Mouse (Mus musculus): ENCODE results near the gene Nfasc. TPM values are rescaled to one million over a fixed set of nuclear protein-coding genes. Genes with fewer than 3 reads are reported as not detected.

Gene Nfasc
- total RNA-seq, 2 experiments from 2014 or later: 156 to 186 TPM

DNA sequence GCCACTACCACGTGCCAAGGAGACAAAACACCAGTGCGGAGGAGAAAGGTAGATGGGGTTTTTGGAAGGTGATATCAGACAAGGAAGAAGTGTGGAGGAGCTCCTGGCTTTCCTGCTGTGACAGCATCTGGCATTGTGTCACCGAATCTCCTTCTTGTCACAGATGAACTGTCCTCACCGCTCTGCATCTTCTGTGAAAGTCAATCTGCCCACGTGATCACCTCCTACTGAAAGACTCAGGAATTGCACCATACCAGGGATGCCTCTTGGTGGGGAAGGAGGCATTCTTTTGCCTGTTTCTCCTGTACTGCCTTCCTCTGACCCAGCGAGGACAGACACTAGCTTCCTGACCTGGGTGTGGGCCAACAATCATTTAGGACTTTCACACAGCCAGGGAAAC is 86.0 kb downstream of the Nfasc start:
- DNase-seq (ENCODE audit: low spot score in 2 of 2): peak in 1 of 2 experiments; percentile 68
- intact Hi-C loops (cut with DNase I): loop anchor here (5.0 kb wide), 1 partner anchor 87 kb away; the partner anchor contains the start of gene Nfasc

GRCm38 (mm10) chr1:132654769-132655168 is 86.8 kb downstream of the Nfasc start:
- no peak for DNase-seq (ENCODE audit: low spot score in 2 of 2)
- intact Hi-C loops (cut with DNase I): loop anchor here (5.0 kb wide), 1 partner anchor 88 kb away; the partner anchor contains the start of gene Nfasc

- peak; percentile 67 to 81 for DNase-seq (ENCODE audit: low spot score in 2 of 2)
- intact Hi-C loops (cut with DNase I): no loop called here
These were observed 87.6 kb downstream of the Nfasc start for GRCm38 (mm10) chr1:132653841-132654457.

- intact Hi-C loops (cut with DNase I): no loop called here
- DNase-seq (ENCODE audit: low spot score in 2 of 2): peak in 1 of 2 experiments; percentile 52
These were observed 88.4 kb downstream of the Nfasc start for GRCm38 (mm10) chr1:132653161-132653560.

GRCm38 (mm10) chr1:132650680-132651079 is 90.9 kb downstream of the Nfasc start:
- intact Hi-C loops (cut with DNase I): no loop called here
- DNase-seq (ENCODE audit: low spot score in 2 of 2): no peak

DNA sequence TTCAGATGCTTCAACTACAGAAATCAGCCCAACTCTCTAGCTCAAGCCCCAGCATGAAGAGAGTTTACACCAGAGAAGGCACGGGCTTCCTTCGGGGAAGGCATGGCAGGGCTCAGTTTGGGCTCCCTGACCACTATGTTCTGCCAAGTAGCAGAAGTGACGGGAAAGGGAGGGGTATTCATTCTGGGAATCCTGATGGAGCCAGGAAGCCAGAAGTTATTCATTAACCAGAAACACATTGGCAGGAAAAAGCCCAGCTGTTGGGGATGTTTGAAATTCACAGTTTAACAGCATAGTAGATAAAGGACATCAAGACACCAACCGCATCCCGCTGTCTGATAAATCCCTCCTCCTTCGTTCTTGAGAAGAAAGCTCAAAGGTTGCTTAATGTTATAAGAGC is 93.6 kb downstream of the Nfasc start:
- intact Hi-C loops (cut with DNase I): no loop called here
- DNase-seq (ENCODE audit: low spot score in 2 of 2): no peak

DNA sequence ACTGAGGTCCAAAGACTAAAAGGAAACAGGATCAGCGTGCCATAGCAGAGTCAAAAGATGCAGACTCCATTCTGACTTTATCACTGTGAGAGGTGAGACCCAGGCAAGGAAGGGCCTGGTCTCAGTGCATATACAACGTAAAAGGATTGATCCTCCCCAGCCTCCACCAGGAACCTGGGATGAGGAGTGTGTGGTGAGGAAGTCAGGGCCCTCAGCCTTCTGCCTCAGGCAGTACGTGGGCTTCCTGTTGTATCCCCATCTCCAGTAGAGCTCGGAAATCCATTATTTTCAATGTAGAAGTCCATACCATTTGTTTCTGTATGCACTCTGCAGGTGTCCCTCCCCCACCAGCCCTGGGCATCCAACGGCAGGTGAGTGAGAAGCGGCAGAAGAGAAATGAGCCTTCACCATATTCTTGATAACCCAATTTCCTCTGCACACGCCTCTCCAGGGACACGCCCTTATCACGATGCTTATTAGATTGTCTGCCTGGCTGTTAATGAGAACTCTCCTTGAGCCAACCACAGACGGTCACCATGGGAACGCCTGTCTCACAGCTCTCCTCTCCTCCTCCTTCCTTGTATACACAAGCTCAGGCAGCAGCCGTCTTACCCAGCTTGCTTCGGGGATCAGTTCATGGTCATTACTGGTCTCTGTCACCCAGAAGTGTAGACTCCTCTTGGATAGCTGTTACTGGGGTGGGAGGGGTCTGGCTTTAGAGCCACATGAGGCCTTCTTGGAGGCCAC is 100.4 kb downstream of the Nfasc start:
- peak in 1 of 2 experiments; percentile 69 for DNase-seq (ENCODE audit: low spot score in 2 of 2)
- intact Hi-C loops (cut with DNase I): no loop called here

DNA sequence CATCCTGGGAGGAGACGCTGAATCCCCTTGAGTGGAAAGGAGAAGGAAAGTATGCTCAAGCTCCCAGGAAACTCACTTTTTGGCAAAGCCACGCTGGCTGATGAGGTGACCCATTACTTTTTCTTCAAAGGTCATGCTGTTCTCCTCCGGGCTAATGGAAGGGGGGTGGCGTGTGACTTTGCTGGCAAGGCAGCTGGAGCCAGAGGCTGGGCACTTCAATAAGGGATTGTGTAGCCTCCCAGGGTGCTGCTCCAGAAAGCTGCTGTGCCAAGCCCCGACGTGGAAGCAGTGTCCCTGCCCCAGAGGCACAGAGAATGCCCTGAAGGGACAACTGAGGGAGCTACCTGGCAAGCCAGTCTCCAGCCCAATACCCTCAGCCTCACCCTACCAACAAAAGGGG is 101.3 kb downstream of the Nfasc start:
- intact Hi-C loops (cut with DNase I): no loop called here
- peak; percentile 53 to 57 for DNase-seq (ENCODE audit: low spot score in 2 of 2)

GRCm38 (mm10) chr1:132637346-132637745 is 104.3 kb downstream of the Nfasc start:
- no peak for DNase-seq (ENCODE audit: low spot score in 2 of 2)
- intact Hi-C loops (cut with DNase I): no loop called here

GRCm38 (mm10) chr1:132629611-132630370 is 111.8 kb downstream of the Nfasc start:
- peak in 1 of 2 experiments; percentile 70 for DNase-seq (ENCODE audit: low spot score in 2 of 2)
- intact Hi-C loops (cut with DNase I): no loop called here

DNA sequence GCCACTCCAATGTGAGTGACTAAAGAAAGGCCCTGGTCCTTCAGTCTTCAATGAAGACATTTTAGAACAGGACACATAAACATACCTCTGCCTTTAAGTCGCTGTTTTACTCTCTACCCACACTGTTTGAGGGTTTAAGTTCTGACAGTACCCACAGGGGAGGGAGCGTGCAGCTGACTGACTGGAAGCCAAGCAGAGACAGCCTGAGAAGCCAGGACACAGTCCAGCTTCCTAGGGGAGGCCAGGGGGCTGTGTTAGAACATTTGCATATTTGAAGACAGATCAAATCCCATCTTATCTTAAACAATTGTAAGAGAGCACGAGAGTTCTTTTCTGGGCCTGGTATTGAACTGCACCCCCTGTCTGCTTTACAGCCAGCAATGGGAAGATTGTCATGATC is 113.0 kb downstream of the Nfasc start:
- DNase-seq (ENCODE audit: low spot score in 2 of 2): no peak
- intact Hi-C loops (cut with DNase I): no loop called here

GRCm38 (mm10) chr1:132628183-132628582 is 113.4 kb downstream of the Nfasc start:
- intact Hi-C loops (cut with DNase I): no loop called here
- no peak for DNase-seq (ENCODE audit: low spot score in 2 of 2)

DNA sequence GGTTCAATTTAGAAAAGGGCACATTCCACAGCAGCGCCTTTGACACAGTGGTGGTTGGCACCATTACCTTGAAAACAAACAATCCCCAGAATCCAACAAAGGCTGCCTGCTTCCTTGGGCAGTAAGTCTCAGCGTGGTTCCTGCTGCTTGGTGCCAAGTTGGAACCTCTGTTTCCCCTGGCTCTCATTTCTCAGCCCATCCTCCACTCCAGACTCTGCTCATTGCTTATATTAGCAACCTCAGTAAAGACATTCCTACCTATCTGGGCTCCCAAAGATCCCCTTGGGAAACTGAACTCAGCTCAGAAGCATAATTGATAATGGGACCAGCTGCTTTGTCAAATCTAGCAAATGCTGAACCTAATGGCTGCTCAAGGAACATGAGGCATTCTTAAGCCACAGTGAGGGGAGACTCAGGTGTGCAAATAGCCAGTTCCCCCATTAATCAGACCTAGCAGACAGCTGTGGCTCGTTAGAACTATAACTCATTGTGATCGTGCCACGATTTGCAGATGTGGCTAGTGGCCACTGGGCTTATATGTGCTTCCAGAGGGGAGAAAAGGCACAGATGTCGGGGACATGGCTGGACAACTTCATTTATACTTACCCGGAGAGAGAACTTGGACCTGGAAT is 115.4 kb downstream of the Nfasc start:
- DNase-seq (ENCODE audit: low spot score in 2 of 2): no peak
- intact Hi-C loops (cut with DNase I): no loop called here

DNA sequence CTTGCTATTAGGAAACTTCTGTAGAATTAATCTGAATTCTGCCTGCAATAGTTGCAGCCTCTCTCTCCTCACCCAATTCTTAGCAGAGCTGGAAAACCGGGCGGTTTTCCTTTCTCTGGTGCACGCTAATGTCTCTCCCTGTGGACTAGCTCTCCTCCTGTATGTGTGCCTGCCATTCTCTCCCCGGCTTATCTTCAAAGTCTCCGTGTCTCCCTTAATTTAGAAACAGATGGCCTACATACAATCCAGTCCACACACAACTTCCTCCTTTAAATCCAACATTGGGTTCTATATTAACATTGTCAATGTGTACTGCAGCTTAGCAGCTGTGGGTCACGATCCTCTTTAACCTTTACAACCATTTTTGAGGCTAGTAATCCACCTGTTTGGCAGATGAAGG is 116.6 kb downstream of the Nfasc start:
- intact Hi-C loops (cut with DNase I): loop anchor here (2.0 kb wide), 1 partner anchor 116 kb away; the partner anchor contains the start of gene Nfasc
- DNase-seq (ENCODE audit: low spot score in 2 of 2): peak in 1 of 2 experiments; percentile 40

DNA sequence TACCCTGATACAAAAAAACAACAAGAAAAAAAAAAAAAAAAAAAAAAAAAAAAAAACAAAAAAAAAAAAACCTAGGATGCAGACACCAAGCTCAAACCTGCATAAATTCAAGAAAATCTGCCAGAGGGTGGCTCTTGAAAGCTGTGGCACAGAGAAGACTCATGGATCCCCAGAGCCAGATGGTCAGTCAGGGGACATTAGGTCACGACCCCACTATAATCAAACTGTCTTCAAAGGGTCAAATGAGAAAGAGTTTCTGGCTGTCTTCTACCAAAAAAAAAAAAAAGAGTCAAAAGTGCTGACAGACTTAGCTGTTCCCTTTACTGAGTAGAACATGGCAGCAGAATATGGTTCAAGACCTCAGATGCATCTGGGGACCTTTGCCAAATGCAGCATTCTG is 117.1 kb downstream of the Nfasc start:
- intact Hi-C loops (cut with DNase I): loop anchor here (2.0 kb wide), 1 partner anchor 116 kb away; the partner anchor contains the start of gene Nfasc
- DNase-seq (ENCODE audit: low spot score in 2 of 2): no peak

GRCm38 (mm10) chr1:132623641-132624336 is 117.8 kb downstream of the Nfasc start:
- peak in 1 of 2 experiments; percentile 65 for DNase-seq (ENCODE audit: low spot score in 2 of 2)
- intact Hi-C loops (cut with DNase I): loop anchor here (2.0 kb wide), 1 partner anchor 117 kb away; the partner anchor contains the start of gene Nfasc

DNA sequence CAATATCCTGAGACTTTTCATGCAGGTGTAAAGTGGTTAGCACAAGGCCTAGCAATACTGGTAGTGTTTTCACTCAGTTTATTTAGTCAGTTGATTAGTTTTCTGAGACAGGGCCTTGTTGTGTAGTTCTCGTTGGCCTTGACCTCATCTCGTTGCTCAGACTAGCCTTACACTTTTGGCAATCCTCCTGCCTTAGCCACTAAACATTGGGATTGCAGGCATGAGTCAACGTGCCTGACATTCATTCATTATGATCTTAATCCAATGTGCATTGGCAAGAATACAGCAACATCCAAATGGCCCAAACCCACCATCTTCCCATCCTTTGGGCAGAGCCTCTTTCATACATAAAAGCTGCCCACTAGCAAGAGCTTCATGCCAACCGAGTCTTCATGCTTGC is 129.5 kb downstream of the Nfasc start:
- intact Hi-C loops (cut with DNase I): no loop called here
- DNase-seq (ENCODE audit: low spot score in 2 of 2): no peak

DNA sequence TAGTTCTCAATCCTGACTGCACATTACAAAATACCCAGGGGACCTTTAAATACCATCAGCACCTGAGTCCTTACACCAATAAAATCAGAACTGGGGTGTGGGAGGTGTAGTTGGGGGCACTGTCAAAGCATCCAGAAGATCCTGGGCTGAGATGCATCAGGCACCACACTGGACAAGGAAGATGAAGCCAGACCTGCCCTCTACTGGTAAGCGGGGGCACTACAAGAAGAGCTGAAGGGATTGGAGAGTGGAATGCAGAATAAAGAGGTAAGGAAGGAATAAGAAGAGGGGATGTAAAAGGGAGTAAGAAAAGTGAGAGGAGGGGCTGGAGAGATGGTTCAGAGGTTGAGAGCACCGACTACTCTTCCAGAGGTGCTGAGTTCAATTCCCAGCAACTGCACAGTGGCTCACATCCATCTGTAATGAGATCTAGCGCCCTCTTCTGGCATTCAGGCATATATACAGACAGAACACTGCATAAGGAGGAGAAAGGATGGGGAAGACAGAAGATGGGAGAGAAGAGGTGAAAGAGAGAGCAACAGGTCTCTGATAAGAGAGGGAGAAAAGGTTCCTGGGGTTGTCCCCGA is 132.5 kb downstream of the Nfasc start:
- intact Hi-C loops (cut with DNase I): loop anchor here (2.0 kb wide), 1 partner anchor 132 kb away; the partner anchor contains the start of gene Nfasc
- DNase-seq (ENCODE audit: low spot score in 2 of 2): peak; percentile 38 to 75

GRCm38 (mm10) chr1:132602161-132602560 is 139.4 kb downstream of the Nfasc start:
- intact Hi-C loops (cut with DNase I): no loop called here
- DNase-seq (ENCODE audit: low spot score in 2 of 2): no peak
